In genomic region chr19:4476601-4477257, GRCm38 (mm10) we compare ENCODE assay signal across 8 mouse cellular contexts. TPM values are rescaled to one million over a fixed set of nuclear protein-coding genes. Genes with fewer than 3 reads are reported as not detected.
DNase-seq lines count a peak whose midpoint lies in the region; ATAC-seq and TF ChIP-seq lines count a peak whose summit lies in the region.

No protein-coding gene starts in this region.

- no peak for TF ChIP-seq EP300 in heart, postnatal 0 days (IDR thresholded peaks at IDR 0.05; ENCODE audit: low read depth)

- peaks cover 10% of the 10 kb centered on the region for H3K4me1 ChIP-seq in heart, postnatal 0 days (ENCODE audit: control insufficient read depth, insufficient read depth)
- peaks cover 8% of the 10 kb centered on the region for H3K4me1 ChIP-seq in small intestine, adult 2 months (ENCODE audit: control insufficient read depth, insufficient read depth, insufficient read length, low read length)

- no peak for TF ChIP-seq CTCF in heart, postnatal 0 days (IDR thresholded peaks at IDR 0.05; ENCODE audit: low read depth)
- no peak for TF ChIP-seq CTCF in small intestine, adult 2 months (IDR thresholded peaks at IDR 0.05; ENCODE audit: extremely low read depth, insufficient read length, insufficient replicate concordance, low read depth, low read length)

- H3K36me3 ChIP-seq in heart, postnatal 0 days (replicated peaks; ENCODE audit: control insufficient read depth, insufficient read depth, low read length): no peaks in the 10 kb centered on the region
- H3K36me3 ChIP-seq in small intestine, adult 2 months (ENCODE audit: control insufficient read depth, insufficient read depth, low read length): no peaks in the 10 kb centered on the region

- peaks cover 32% of the 10 kb centered on the region for H3K27me3 ChIP-seq in heart, postnatal 0 days (ENCODE audit: control insufficient read depth, insufficient read depth, low read length)
- no peaks in the 10 kb centered on the region for H3K27me3 ChIP-seq in small intestine, adult 2 months (ENCODE audit: control insufficient read depth, insufficient read depth, low read length)

- peak overlapping the region; percentile 8; the same call in 1 of the 2 replicates for H3K9ac ChIP-seq in heart, postnatal 0 days (replicated peaks; ENCODE audit: low read depth, low read length)

- peak; percentile 10 for DNase-seq in CD4-positive helper T cell, adult 2 months (ENCODE audit: low read depth, low spot score)
- peak; percentile 61 for DNase-seq in ZHBTc4 (ENCODE audit: low read depth, low spot score)
- peak; percentile 75 for DNase-seq in embryo, embryonic 11 days
- DNase-seq in heart, postnatal 0 days (ENCODE audit: low spot score): no peak
- peak; percentile 54 to 61 for DNase-seq in layer of hippocampus, postnatal 14 days (ENCODE audit: low spot score in 2 of 2)
- peak; percentile 51 to 60 for DNase-seq in lung, postnatal 4 days
- no peak for DNase-seq in thymus, adult 18-20 months

- H3K9me3 ChIP-seq in heart, postnatal 0 days (replicated peaks; ENCODE audit: control insufficient read depth, low read length): no peaks in the 10 kb centered on the region

- H3K4me3 ChIP-seq in heart, postnatal 0 days (ENCODE audit: low read depth, low read length): peak overlapping the region; percentile 50
- H3K4me3 ChIP-seq in small intestine, adult 2 months (ENCODE audit: low read depth, low read length): peak overlapping the region; percentile 71

- H3K27ac ChIP-seq in heart, postnatal 0 days (ENCODE audit: low read depth): no peak overlapping the region
- peak overlapping the region; percentile 78 for H3K27ac ChIP-seq in small intestine, adult 2 months (ENCODE audit: insufficient read depth, low read depth, low read length)

- WGBS in heart, postnatal 0 days: 1% methylated on average over 59 of the region's 70 CpGs
- WGBS in small intestine, adult 2 months: under 1% methylated on average over 70 of the region's 70 CpGs

- ATAC-seq in heart, postnatal 0 days (ENCODE audit: insufficient read depth, low read depth): peak; percentile 49

- H3K4me2 ChIP-seq in heart, postnatal 0 days (ENCODE audit: low read depth, low read length): peak overlapping the region; percentile 96

- no peak for TF ChIP-seq POLR2A in small intestine, adult 2 months (IDR thresholded peaks at IDR 0.05; ENCODE audit: low read depth, low read length)

RNA-seq across cellular contexts. Expression of gene Syt12, which starts 0.5 kb away (rescaled TPM):
- total RNA-seq in heart, postnatal 0 days (2014; rRNA removed; ENCODE audit: low replicate concordance): 2.8 TPM in 2 replicates
- 0.26 and 0.46 TPM in 2 replicates for polyA plus RNA-seq in heart, postnatal 0 days (2015; fragmentation: Nextera tagmentation; extraction: Ambion mirVana)
- total RNA-seq in layer of hippocampus, postnatal 14 days (2021): 10 to 100 TPM; 34.7 to 37.7 TPM
- 9.3 and 41.8 TPM in 2 replicates for polyA plus RNA-seq in small intestine, adult 2 months (2012; rRNA removed)

RNA-seq across cellular contexts. Expression of gene 2010003K11Rik, which starts 21.7 kb away (rescaled TPM):
- not detected in 2 replicates for total RNA-seq in heart, postnatal 0 days (2014; rRNA removed; ENCODE audit: low replicate concordance)
- polyA plus RNA-seq in heart, postnatal 0 days (2015; fragmentation: Nextera tagmentation; extraction: Ambion mirVana): not detected in 2 replicates
- total RNA-seq in layer of hippocampus, postnatal 14 days (2021): not detected
- 84.7 and 128 TPM in 2 replicates for polyA plus RNA-seq in small intestine, adult 2 months (2012; rRNA removed)

RNA-seq across cellular contexts. Expression of gene Pcx, which starts 33.5 kb away (rescaled TPM):
- 12.4 and 13.8 TPM in 2 replicates for total RNA-seq in heart, postnatal 0 days (2014; rRNA removed; ENCODE audit: low replicate concordance)
- polyA plus RNA-seq in heart, postnatal 0 days (2015; fragmentation: Nextera tagmentation; extraction: Ambion mirVana): 4.7 and 5.2 TPM in 2 replicates
- 10 to 100 TPM; 56.6 to 63.9 TPM for total RNA-seq in layer of hippocampus, postnatal 14 days (2021)
- polyA plus RNA-seq in small intestine, adult 2 months (2012; rRNA removed): 31.3 and 44.9 TPM in 2 replicates

RNA-seq across cellular contexts. Expression of gene Rhod, which starts 37.5 kb away (rescaled TPM):
- total RNA-seq in heart, postnatal 0 days (2014; rRNA removed; ENCODE audit: low replicate concordance): 24.3 and 35.0 TPM in 2 replicates
- polyA plus RNA-seq in heart, postnatal 0 days (2015; fragmentation: Nextera tagmentation; extraction: Ambion mirVana): 16.0 and 18.4 TPM in 2 replicates
- 1 to 10 TPM; 2.0 to 2.2 TPM for total RNA-seq in layer of hippocampus, postnatal 14 days (2021)
- polyA plus RNA-seq in small intestine, adult 2 months (2012; rRNA removed): 56.0 and 168 TPM in 2 replicates

Comparison
In these comparisons a context has a peak if more than half of its experiments do, and no peak if none do; other contexts are left out.
1. DNase-seq: peak in CD4-positive helper T cell, adult 2 months (single experiment), ZHBTc4 (single experiment), embryo, embryonic 11 days (single experiment), layer of hippocampus, postnatal 14 days (2 of 2) and lung, postnatal 4 days (2 of 2); none in heart, postnatal 0 days (single experiment) and thymus, adult 18-20 months (0 of 2).